Mouse (Mus musculus) heart, adult 2 months (tissue): ENCODE results near the gene Ldb3. TPM values are rescaled to one million over a fixed set of nuclear protein-coding genes. Genes with fewer than 3 reads are reported as not detected.

ENCODE experiments used
- DNase-seq, 2 experiments: peaks; one replicate each; pipeline ENCODE4 v3.0.0; 2021
- H3K27ac ChIP-seq: fragments of 200-600 bp; 2 replicates; pipeline ENCODE4 v1.8.1; 2022
- H3K27me3 ChIP-seq: fragments of 200-500 bp; 2 replicates; pipeline ENCODE4 v1.6.1; 2012; ENCODE audit warnings: mild to moderate bottlenecking, low read length, inconsistent platforms, mixed read lengths; ENCODE audit not compliant: control insufficient read depth, insufficient read depth
- H3K36me3 ChIP-seq: fragments of 200-500 bp; 2 replicates; pipeline ENCODE4 v1.6.1; 2012; ENCODE audit warnings: low read length, inconsistent platforms; ENCODE audit not compliant: control insufficient read depth, insufficient read depth
- H3K4me1 ChIP-seq: fragments of 200-500 bp; 2 replicates; pipeline ENCODE4 v1.6.1; 2011; ENCODE audit warnings: low read length; ENCODE audit not compliant: control insufficient read depth, insufficient read depth
- H3K4me3 ChIP-seq: fragments of 200-600 bp; 2 replicates; pipeline ENCODE4 v1.8.1; 2022
- H3K79me2 ChIP-seq: fragments of 200-500 bp; replicated peaks from 2 replicates; pipeline ENCODE4 v1.6.1; 2012; ENCODE audit warnings: mild to moderate bottlenecking, inconsistent platforms, low read length, moderate library complexity, mixed read lengths; ENCODE audit not compliant: control insufficient read depth, insufficient read depth
- H3K9ac ChIP-seq: fragments of 200-500 bp; 2 replicates; pipeline ENCODE4 v1.6.1; 2012; ENCODE audit warnings: low read depth, mild to moderate bottlenecking, control low read depth, inconsistent platforms, low read length, mixed read lengths
- CTCF ChIP-seq: fragments of 200-600 bp; IDR thresholded peaks from 2 replicates; pipeline ENCODE4 v1.8.1; 2022; ENCODE audit warnings: antibody characterized with exemption, mild to moderate bottlenecking, moderate library complexity
- EP300 ChIP-seq: fragments of 200-500 bp; IDR thresholded peaks from 2 replicates; pipeline ENCODE4 v1.6.1; 2011; ENCODE audit warnings: low read depth, low read length, control low read depth; ENCODE audit not compliant: insufficient read depth
- POLR2A ChIP-seq: fragments of 200-500 bp; IDR thresholded peaks from 2 replicates; pipeline ENCODE4 v1.6.1; 2011; ENCODE audit warnings: mild to moderate bottlenecking, low read depth, low read length, control low read depth; ENCODE audit not compliant: insufficient read depth
- WGBS: fragments of 180-500 bp; shearing (Covaris S2); methylation state at CpG from one replicate; pipeline ENCODE4 v1.1.7; 2018; 5-methylcytosine and 5-hydroxymethylcytosine counted together
- intact Hi-C: fragments of 180-260 bp; cut with DNase I; formaldehyde crosslinking; loops from one replicate; pipeline ENCODE4 v1.15.1; 2025
- long read RNA-seq: library from polyadenylated mRNA; stranded (forward); transcript quantifications from one replicate; pipeline ENCODE4 v2.0.0, GENCODE M21; 2021
- polyA plus RNA-seq: library from polyadenylated mRNA; depleted of rRNA; stranded (reverse); fragments of >200 nt; gene quantifications from 2 replicates; pipeline ENCODE4 v1.2.3, GENCODE M21; 2012; rRNA removed
- total RNA-seq, 2 experiments: library from RNA; stranded (reverse); gene quantifications; 2 replicates each; pipeline ENCODE4 v1.2.3; 2021

Gene Ldb3
- total RNA-seq (1,000 to 10,000 TPM in 1 of 2 experiments, 100 to 1,000 TPM in 1; 940 to 1,084 TPM), polyA plus RNA-seq (1,077 and 1,138 TPM in 2 replicates)
- long read RNA-seq, full-length matches to known transcripts, result 197 of 378 reads
- long read RNA-seq, partial matches to known transcripts, result 126 of 378 reads
- long read RNA-seq, other reads (novel, unspliced or antisense), result 55 of 378 reads

DNA sequence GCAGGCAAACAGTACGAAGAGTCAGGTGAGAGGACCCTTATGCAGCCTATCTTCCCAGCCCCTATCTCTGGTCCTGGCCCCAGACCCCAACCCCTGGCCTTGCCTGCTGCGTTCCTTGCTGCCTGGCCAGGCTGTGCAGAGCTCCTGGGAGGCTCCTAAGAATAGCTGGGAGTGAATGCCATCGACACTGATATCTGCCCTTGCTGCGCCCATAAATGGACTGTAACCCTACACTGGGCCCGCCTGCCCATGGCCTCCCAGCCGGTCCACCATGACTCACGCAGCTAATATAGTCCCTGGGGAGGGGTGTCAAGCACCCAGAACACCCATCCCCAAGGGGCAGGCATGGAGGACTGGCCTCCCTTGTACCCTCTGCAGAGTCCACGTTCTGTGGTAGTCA, at the start of gene Ldb3:
Gene Ldb3 (minus strand): TSS at position 185 of the 400 bp plus-strand sequence.
- Histone ChIP-seq H3K27me3 (no peaks in the 10 kb centered on the region), H3K79me2 (no peaks in the 10 kb centered on the region), H3K36me3 (no peaks in the 10 kb centered on the region), H3K9ac (peak within 1 kb of the TSS; percentile 86), H3K27ac (peak within 1 kb of the TSS; percentile 98), H3K4me3 (peak within 1 kb of the TSS; percentile 60), H3K4me1 (peaks cover 10% of the 10 kb centered on the region)
- WGBS, result 46% methylated on average over 8 of the region's 8 CpGs
- intact Hi-C loops, result no loop called here
- DNase-seq, result peak; percentile 70 to 85
- TF ChIP-seq CTCF (no peak), POLR2A (peak; percentile 98), EP300 (0 out of 2 replicates have a peak, but pooled peaks have one; percentile 51)

DNA sequence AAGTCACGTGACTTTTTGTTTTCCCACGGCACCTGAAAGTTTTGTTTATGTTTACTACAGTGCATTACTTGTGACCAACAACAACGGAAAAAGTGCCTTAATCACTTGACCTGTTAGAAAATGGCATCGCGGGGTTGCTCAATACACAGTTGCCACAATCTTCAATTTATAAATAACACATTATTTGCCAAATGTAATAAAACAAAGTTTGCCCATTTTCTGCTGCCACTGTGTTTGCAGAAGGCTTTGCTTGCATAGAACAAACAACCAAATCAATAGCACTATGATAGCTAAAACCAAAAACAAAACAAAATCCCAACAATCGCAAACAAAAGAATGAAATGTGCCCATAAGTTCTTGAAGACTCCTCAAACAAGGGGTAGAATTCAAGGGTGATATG, 47.2 kb upstream of the Ldb3 start:
- WGBS, result 82% methylated on average over 6 of the region's 6 CpGs
- DNase-seq, result no peak
- Histone ChIP-seq H3K4me1 (no peaks in the 10 kb centered on the region), H3K36me3 (no peaks in the 10 kb centered on the region), H3K4me3 (no peak overlapping the region), H3K27ac (no peak overlapping the region), H3K9ac (no peak overlapping the region), H3K27me3 (no peaks in the 10 kb centered on the region), H3K79me2 (no peaks in the 10 kb centered on the region)
- intact Hi-C loops, result no loop called here
- TF ChIP-seq CTCF (no peak), POLR2A (no peak), EP300 (no peak)

DNA sequence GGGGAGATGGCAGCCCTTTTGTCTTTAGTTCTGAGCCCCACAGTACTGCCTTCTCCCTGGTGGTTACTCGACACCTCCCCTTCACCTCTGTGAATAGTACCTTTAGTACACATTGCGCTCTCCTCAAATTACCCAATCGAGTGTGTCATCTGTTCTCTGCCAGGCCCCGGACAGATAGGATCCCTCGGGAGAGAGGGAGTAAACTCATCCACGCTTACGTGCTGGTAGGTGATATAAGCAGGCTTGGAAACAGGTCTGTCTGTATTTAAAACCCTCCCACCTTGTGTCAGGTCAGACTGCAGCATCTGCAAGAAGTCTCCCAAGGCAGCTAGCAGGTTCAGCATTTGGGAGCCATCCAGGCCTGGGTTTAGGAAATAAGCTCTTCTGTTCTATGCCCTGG, 46.7 kb upstream of the Ldb3 start:
- Histone ChIP-seq H3K79me2 (no peaks in the 10 kb centered on the region), H3K4me1 (no peaks in the 10 kb centered on the region), H3K36me3 (no peaks in the 10 kb centered on the region), H3K4me3 (no peak overlapping the region), H3K27ac (no peak overlapping the region), H3K9ac (no peak overlapping the region), H3K27me3 (no peaks in the 10 kb centered on the region)
- TF ChIP-seq CTCF (no peak), EP300 (no peak), POLR2A (no peak)
- WGBS, result 52% methylated on average over 7 of the region's 7 CpGs
- intact Hi-C loops, result no loop called here
- no peak for DNase-seq

DNA sequence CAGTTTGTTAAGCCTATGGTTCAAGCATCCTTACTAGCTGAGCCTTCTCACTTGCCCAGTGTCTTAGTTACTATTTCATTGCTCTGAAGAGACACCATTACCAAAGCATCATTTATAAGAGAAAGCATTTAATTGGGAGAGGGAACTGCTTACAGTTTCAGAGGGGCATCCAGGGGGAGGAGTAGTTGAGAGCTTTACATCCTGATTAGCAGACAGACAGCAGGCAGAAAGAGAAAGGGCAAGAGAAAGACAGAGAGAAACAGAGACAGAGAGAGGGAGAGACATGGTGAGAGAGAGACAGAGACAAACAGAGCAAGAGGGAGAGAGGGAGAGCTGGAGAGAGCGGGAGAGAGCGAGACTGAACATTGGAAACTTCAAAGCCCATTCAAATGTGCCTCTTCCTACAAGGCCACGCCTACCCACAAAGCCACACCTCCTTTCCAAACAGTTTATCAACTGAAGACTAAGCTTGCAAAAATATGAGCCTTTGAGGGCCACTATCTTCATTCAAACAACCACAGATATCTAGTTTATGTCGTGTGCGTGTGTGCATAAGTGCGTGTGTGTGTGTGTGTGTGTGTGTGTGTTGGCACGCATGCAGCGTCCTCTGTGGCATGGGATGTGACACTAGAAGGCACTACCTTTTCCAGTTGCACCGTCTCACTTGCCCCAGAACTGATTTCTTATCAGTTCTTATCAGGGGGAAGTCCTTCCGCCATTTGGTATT, 44.4 kb upstream of the Ldb3 start:
- Histone ChIP-seq H3K4me1 (no peaks in the 10 kb centered on the region), H3K4me3 (no peak overlapping the region), H3K36me3 (no peaks in the 10 kb centered on the region), H3K27me3 (no peaks in the 10 kb centered on the region), H3K27ac (no peak overlapping the region), H3K9ac (no peak overlapping the region), H3K79me2 (no peaks in the 10 kb centered on the region)
- DNase-seq, result no peak
- intact Hi-C loops, result no loop called here
- 55% methylated on average over 10 of the region's 10 CpGs for WGBS
- TF ChIP-seq CTCF (no peak), POLR2A (no peak), EP300 (no peak)

DNA sequence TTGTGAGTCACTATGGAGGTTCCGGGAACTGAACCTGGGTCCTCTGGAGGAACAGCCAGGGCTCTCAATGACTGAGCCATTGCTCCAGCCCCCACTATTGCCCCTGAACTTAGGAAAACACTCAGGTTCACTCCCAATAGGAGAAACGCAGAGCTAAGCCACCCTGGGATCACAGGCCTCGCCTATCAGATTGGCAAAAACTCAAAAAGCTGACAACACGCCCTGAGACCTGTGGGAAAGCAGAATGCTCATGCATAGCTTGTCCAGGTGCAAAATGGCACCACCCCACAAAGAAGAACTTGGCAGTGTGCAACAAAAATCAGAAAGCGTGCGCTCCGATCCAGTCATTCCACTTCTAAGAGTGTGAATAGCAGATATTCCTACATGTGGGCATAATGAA, 38.3 kb upstream of the Ldb3 start:
- Histone ChIP-seq H3K9ac (no peak overlapping the region), H3K27me3 (no peaks in the 10 kb centered on the region), H3K27ac (no peak overlapping the region), H3K36me3 (no peaks in the 10 kb centered on the region), H3K79me2 (no peaks in the 10 kb centered on the region), H3K4me3 (no peak overlapping the region), H3K4me1 (no peaks in the 10 kb centered on the region)
- DNase-seq, result no peak
- intact Hi-C loops, result no loop called here
- WGBS, result 73% methylated on average over 7 of the region's 7 CpGs
- TF ChIP-seq POLR2A, result no peak

DNA sequence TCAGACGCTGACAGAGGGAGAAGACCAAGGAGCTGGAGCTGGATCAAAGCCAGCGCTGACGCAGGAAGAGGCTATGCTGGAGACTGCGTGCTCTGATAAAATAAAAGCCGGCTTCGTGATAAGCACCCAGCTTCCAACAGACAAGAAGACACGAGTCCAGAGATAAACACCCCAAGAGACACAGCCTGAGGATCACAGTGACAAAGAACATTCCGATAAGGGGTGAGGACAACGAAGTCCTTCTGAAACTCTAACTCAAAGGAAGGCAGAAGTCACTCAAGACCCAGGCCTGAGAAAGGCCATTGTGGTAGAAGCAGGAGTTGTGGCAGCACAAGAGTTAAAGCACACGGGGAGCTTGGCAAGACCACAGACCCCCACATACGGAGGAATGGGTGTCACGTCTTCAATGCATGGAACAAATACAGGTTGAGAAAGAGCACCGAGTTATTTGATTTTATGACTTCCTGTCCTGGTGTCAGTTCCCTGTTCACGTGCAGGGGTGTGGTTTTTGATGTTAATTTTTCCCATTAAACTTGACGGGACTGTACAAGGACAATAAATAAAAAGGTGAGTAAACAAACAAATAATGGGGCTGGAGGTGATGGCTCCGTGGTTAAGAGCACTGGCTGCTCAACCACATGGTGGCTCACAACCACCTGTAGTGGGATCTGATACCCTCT, 35.2 kb upstream of the Ldb3 start:
- WGBS, result 30% methylated on average over 16 of the region's 16 CpGs
- no peaks in the 10 kb centered on the region for H3K4me1 ChIP-seq
- no peak for TF ChIP-seq EP300
- no peak for TF ChIP-seq POLR2A
- no peak for TF ChIP-seq CTCF
- H3K4me3 ChIP-seq, result no peak overlapping the region
- no peak overlapping the region for H3K27ac ChIP-seq
- H3K9ac ChIP-seq, result no peak overlapping the region
- no peak for DNase-seq
- intact Hi-C loops, result no loop called here
- no peaks in the 10 kb centered on the region for H3K36me3 ChIP-seq
- no peaks in the 10 kb centered on the region for H3K27me3 ChIP-seq
- no peaks in the 10 kb centered on the region for H3K79me2 ChIP-seq
